Mouse (Mus musculus): ENCODE results near the gene Srsf3.
"Not testable (repeated sequence)": the region's sequence is repeated elsewhere in the genome, so short reads cannot be mapped to it uniquely, and the experiment has no call there.

Gene Srsf3

GRCm38 (mm10) chr17:29032274-29033069, at the start of gene Srsf3:
Gene Srsf3, plus strand, starts transcription at chr17:29032628.
- peak; percentile 99 for DNase-seq

- no peak for DNase-seq
Observed at GRCm38 (mm10) chr17:28984724-28985420, 47.6 kb upstream of the Srsf3 start.

- peak; percentile 35 for DNase-seq
Observed at GRCm38 (mm10) chr17:28986833-28987232, 45.6 kb upstream of the Srsf3 start.

DNA sequence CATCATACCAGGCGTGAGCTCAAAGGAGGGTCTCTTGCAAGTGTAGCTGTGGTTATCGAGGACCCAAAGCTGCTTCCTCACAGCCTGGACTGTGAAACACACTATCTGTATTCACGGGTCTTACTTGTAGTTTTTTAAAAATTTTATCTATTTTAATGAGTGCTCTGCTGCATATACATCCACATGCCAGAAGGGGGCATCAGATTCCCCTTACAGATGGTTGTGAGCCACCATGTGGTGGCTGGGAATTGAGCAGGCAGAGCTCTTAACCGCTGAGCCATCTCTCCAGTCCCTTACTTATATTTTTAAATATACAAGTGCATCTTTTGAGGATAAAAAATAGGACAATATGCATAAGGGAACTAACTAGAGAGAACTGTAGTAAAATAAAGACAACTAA, 44.7 kb upstream of the Srsf3 start:
- DNase-seq: peak; percentile 66

GRCm38 (mm10) chr17:28988291-28988690, 44.1 kb upstream of the Srsf3 start:
- no peak for DNase-seq

DNA sequence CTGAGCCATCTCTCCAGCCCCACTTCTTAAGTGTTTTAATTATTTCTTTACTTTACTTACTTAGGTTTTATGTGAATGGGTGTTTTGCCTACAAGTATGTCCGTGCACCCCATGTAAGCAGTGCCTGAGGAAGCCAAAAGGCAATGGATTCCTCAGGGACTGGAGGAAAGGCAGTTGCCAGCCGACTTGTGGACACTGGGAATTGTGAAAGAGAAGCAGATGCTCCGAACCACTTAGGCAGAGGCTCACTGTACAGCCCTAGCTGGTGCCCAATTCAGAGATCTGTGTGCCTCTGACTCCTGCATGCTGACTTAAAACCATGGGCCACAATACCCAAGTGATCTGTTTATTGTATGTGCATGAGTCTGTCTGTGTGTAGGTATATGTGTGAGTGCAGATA, 43.4 kb upstream of the Srsf3 start:
- no peak for DNase-seq

GRCm38 (mm10) chr17:28990060-28990459, 42.4 kb upstream of the Srsf3 start:
- DNase-seq: no peak

- DNase-seq: no peak
Observed at GRCm38 (mm10) chr17:28991286-28991685, 41.1 kb upstream of the Srsf3 start.

DNA sequence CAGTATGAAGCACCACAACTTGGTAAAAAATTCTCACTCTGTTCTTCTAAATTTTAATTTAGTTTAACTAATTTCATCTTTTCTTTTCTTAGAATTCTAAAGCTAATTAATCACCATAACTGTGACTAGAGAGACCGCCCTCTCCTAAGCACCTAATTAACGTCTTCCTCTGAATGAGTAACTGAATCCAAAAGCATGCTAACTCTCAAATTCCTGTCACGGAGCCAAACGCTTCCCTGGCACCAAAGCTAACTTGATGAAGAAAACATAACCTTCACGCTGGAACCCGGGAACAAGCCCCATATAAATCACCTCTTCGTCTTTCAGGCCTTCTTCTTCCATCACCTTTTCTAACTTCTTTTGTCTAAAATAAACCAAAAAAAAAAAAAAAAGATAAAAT, 40.3 kb upstream of the Srsf3 start:
- DNase-seq: no peak

DNA sequence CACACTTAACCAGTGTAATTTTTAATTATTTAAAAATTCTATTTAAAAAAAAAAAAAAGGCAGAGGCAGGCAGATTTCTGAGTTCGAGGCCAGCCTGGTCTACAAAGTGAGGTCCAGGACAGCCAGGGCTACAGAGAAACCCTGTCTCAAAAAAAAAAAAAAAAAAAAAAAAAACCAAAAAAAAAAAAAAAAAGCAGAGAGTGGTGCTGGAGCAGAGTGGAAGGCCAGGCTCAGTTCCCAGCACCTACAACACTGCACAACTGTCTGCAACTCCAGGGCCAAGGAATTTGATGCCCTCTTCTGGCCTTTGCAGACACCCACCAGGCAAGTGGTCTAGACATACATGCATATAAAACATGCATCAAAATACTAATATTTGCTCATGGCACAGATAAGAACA, 39.4 kb upstream of the Srsf3 start:
- not testable (repeated sequence) for DNase-seq

- no peak for DNase-seq
Observed at GRCm38 (mm10) chr17:28994615-28995014, 37.8 kb upstream of the Srsf3 start.

- no peak for DNase-seq
Observed at GRCm38 (mm10) chr17:29000465-29000864, 32.0 kb upstream of the Srsf3 start.

- DNase-seq: no peak
Observed at GRCm38 (mm10) chr17:29003740-29004139, 28.7 kb upstream of the Srsf3 start.

GRCm38 (mm10) chr17:29005002-29005401, 27.4 kb upstream of the Srsf3 start:
- DNase-seq: no peak

DNA sequence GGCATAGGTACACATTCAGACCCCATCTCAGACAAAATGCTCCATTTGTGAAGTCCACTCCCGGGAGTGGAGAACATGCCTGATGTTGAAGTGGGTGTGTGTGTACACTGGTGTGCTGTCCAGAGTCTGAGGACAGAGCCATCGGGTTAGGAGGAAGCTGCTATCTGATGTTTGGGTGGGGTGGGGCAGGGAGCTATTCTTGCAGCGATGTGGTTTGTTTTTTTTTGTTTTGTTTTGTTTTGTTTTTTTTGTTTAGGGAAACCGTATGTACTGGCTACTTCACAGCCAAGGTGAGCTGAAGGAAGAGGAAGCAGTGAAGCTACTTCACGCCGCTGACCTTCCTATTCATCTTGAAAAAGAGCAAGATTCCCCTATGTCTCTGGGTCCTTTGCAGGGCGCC, 25.6 kb upstream of the Srsf3 start:
- DNase-seq: no peak

- no peak for DNase-seq
Observed at GRCm38 (mm10) chr17:29007243-29007640, 25.2 kb upstream of the Srsf3 start.

GRCm38 (mm10) chr17:29007641-29008325, 24.6 kb upstream of the Srsf3 start, which contains the start of gene Stk38:
Gene Stk38, minus strand, starts transcription at chr17:29007995.
- peak; percentile 90 for DNase-seq

GRCm38 (mm10) chr17:29008326-29008650, 24.1 kb upstream of the Srsf3 start:
- no peak for DNase-seq

DNA sequence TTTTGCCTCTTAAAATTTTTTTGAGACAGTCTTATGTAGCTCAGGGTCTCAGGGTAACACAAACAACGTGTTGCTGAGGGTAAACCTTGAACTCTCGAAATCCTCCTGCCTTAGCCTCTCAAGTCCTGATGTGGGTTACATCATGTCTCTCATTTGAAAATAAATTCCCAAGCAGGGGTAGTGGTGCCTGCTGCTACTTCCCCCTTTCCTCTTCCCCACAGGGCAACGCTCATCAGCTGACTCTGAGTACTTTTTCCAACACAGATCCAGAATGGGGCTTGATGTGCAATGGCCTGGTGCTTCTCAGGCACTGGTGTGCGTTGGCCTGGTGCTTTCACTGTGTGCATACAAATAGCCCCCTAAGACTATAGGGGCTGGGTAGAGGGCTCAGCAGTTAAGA, 23.2 kb upstream of the Srsf3 start:
- DNase-seq: no peak

GRCm38 (mm10) chr17:29014235-29014634, 18.2 kb upstream of the Srsf3 start:
- no peak for DNase-seq

GRCm38 (mm10) chr17:29015638-29016037, 16.8 kb upstream of the Srsf3 start:
- peak; percentile 77 for DNase-seq

GRCm38 (mm10) chr17:29016705-29017104, 15.7 kb upstream of the Srsf3 start:
- no peak for DNase-seq

- peak; percentile 46 for DNase-seq
Observed at GRCm38 (mm10) chr17:29018292-29018984, 14.0 kb upstream of the Srsf3 start.

Measured in retina, postnatal 1 day (tissue).